Mouse (Mus musculus) lung, embryonic 14.5 days (tissue): ENCODE measurements around the gene Ccdc172. TPM values are rescaled to one million over a fixed set of nuclear protein-coding genes. Genes with fewer than 3 reads are reported as not detected.

Experiments
- ATAC-seq: fragments of 200-750 bp; cut with Nextera tagmentation; 2 replicates; pipeline ENCODE4 v1.8.0; 2017; ENCODE audit warnings: mild to moderate bottlenecking, moderate TSS enrichment, moderate library complexity; ENCODE audit not compliant: insufficient read depth
- DNase-seq: peaks from one replicate; pipeline ENCODE4 v3.0.0-alpha.2; 2015
- H3K27ac ChIP-seq: fragments of 300-500 bp; sonication (generic); 2 replicates; pipeline ENCODE4 v1.5.1; 2014; ENCODE audit warnings: low read depth, mild to moderate bottlenecking, moderate library complexity
- H3K27me3 ChIP-seq: fragments of 300-500 bp; sonication (generic); 2 replicates; pipeline ENCODE4 v1.6.1; 2014; ENCODE audit warnings: low read length, control low read depth; ENCODE audit not compliant: insufficient read depth
- H3K36me3 ChIP-seq: fragments of 300-500 bp; sonication (generic); 2 replicates; pipeline ENCODE4 v1.6.1; 2014; ENCODE audit warnings: control low read depth; ENCODE audit not compliant: insufficient read depth
- H3K4me1 ChIP-seq: fragments of 300-500 bp; sonication (generic); 2 replicates; pipeline ENCODE4 v1.6.1; 2014; ENCODE audit warnings: antibody characterized with exemption, control low read depth; ENCODE audit not compliant: insufficient read depth
- H3K4me2 ChIP-seq: fragments of 300-500 bp; sonication (generic); 2 replicates; pipeline ENCODE4 v1.6.1; 2014; ENCODE audit warnings: mild to moderate bottlenecking
- H3K4me3 ChIP-seq: fragments of 300-500 bp; sonication (generic); 2 replicates; pipeline ENCODE4 v1.5.1; 2014; ENCODE audit warnings: low read depth, low read length
- H3K9ac ChIP-seq: fragments of 300-500 bp; sonication (generic); 2 replicates; pipeline ENCODE4 v1.6.1; 2014
- H3K9me3 ChIP-seq: fragments of 300-500 bp; sonication (generic); 2 replicates; pipeline ENCODE4 v1.6.1; 2016; ENCODE audit warnings: low read depth, low read length, control low read depth
- CTCF ChIP-seq: IDR thresholded peaks from 2 replicates; pipeline ENCODE4 v1.5.1; 2016; ENCODE audit warnings: antibody characterized with exemption, low read depth
- WGBS: fragments of 180-500 bp; shearing (Covaris S2); extraction: QIAGEN DNeasy Blood & Tissue Kit; methylation state at CpG from one replicate; pipeline ENCODE4 v1.1.7; 2014; 5-methylcytosine and 5-hydroxymethylcytosine counted together
- polyA plus RNA-seq: library from polyadenylated mRNA; unstranded; fragments of >200 nt; fragmentation: Nextera tagmentation; extraction: Ambion mirVana; gene quantifications from 2 replicates; pipeline ENCODE4 v1.2.1, GENCODE M21; 2014

The Ccdc172 gene
- polyA plus RNA-seq, 1 experiment from 2014 or later, result not detected

DNA sequence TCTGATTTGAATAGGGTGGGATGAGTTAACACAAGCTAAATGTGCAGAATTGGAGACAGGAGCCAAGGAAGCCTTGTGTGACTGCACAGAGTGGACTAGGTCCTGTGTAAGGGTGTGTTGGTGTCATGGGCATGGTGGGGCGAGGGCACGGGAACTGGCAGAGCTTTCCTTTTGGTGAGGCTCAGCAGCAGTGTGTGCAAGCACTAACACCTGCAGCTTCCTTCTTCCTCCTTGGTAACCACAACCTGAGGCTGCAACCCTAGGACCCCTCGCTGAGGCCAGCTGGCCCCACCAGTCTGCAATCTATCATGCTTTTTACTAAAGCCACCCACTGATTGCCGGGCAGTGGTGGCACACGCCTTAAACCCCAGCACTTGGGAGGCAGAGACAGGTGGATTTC is 28.6 kb downstream of the Ccdc172 start:
- no peaks in the 10 kb centered on the region for H3K27me3 ChIP-seq
- no peak overlapping the region for H3K9ac ChIP-seq
- H3K4me2 ChIP-seq, result no peak overlapping the region
- DNase-seq (no peak), ATAC-seq (no peak)
- no peak for TF ChIP-seq CTCF
- no peaks in the 10 kb centered on the region for H3K4me1 ChIP-seq
- H3K36me3 ChIP-seq, result no peaks in the 10 kb centered on the region
- H3K9me3 ChIP-seq, result no peaks in the 10 kb centered on the region
- WGBS, result 80% methylated on average over 5 of the region's 5 CpGs
- H3K4me3 ChIP-seq, result no peak overlapping the region
- no peak overlapping the region for H3K27ac ChIP-seq

DNA sequence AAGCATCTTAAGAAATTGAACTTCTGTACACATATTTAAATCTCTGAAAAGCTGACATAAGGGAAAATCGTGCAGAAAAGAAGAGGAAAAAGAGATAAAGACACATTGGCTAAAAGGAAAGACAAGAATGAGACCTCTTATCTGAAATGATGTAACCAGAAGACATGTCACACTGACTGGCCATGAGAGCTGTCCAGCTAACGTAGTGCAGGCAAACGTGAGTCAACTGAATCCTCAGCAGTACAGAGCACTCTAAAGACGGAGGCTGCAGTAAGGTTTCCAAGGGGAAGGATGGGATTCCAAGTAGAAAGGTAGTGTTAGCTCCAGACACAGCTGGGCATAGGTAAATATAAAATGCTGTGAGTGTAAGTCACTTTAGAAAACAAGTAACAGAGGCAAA is 36.6 kb downstream of the Ccdc172 start:
- no peaks in the 10 kb centered on the region for H3K36me3 ChIP-seq
- 16% methylated on average over 4 of the region's 4 CpGs for WGBS
- no peaks in the 10 kb centered on the region for H3K9me3 ChIP-seq
- no peak overlapping the region for H3K27ac ChIP-seq
- no peak overlapping the region for H3K4me3 ChIP-seq
- no peak for TF ChIP-seq CTCF
- ATAC-seq (no peak), DNase-seq (no peak)
- no peaks in the 10 kb centered on the region for H3K4me1 ChIP-seq
- no peaks in the 10 kb centered on the region for H3K27me3 ChIP-seq
- H3K4me2 ChIP-seq, result no peak overlapping the region
- no peak overlapping the region for H3K9ac ChIP-seq

DNA sequence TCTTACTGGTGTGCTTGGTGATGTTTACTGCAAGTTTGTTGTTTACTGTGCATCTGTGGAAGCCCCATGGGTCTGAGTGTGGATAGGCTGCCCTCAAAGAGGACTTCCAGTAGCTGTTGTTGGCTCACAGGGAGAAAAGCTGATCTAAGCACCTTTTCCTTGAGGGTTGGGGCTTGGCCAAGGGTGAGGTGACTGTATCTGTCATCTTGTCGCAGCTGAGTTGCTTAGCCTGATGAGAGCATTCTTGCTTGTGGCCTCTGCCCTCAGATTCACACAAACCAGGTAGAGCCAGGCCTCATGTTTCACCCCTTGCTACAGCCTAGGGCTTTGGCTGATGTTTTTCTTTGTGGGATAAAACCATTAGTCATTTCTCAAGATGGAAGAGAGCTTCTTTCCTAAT is 38.7 kb downstream of the Ccdc172 start:
- DNase-seq, result no peak
- H3K27ac ChIP-seq, result no peak overlapping the region
- no peak for TF ChIP-seq CTCF
- no peaks in the 10 kb centered on the region for H3K27me3 ChIP-seq
- ATAC-seq, result no peak
- 10% methylated on average over 1 of the region's 1 CpGs for WGBS
- no peaks in the 10 kb centered on the region for H3K4me1 ChIP-seq
- H3K4me2 ChIP-seq, result no peak overlapping the region
- H3K9ac ChIP-seq, result no peak overlapping the region
- no peak overlapping the region for H3K4me3 ChIP-seq
- no peaks in the 10 kb centered on the region for H3K9me3 ChIP-seq
- H3K36me3 ChIP-seq, result no peaks in the 10 kb centered on the region

DNA sequence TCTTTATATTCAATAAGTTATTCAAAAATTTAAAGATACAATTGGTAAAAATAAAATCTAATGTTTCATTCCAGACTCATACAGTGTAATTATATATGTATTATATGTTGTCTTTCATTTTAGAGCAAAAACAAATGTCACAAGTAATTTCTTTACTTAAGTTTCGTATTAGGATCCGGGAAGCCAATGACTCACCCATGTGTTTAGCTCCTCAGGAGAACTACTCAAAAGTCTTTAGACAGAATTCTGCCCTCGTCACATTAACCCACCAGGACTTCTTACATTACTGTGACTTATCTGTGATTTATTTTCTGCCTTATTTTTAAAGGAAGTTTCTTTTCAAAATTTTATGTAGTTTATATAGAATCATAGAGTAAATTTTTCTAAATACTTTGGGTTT is 39.1 kb downstream of the Ccdc172 start:
- Histone ChIP-seq H3K9ac (no peak overlapping the region), H3K4me3 (no peak overlapping the region), H3K4me2 (no peak overlapping the region), H3K4me1 (no peaks in the 10 kb centered on the region), H3K9me3 (no peaks in the 10 kb centered on the region), H3K36me3 (no peaks in the 10 kb centered on the region), H3K27me3 (no peaks in the 10 kb centered on the region), H3K27ac (no peak overlapping the region)
- ATAC-seq (no peak), DNase-seq (no peak)
- WGBS, result 74% methylated on average over 3 of the region's 3 CpGs
- no peak for TF ChIP-seq CTCF

DNA sequence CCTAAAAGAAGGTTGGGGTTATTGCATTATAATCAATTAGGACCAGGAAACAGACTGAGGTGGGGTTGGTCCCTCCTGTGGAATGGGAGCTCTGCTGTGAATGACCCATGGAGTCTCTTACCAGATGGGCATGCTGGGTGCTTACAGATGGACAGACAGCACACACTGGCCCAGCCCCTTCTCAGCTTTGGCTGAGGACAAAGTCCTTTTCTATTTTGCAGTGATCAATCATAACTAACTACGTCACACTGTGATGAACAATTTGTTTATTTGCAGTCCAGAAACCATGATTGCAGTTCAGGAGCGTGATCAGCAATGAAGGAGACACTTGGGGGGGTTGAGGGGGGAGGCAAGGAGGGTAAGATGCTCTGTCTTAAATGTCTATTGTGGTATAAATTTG is 43.2 kb downstream of the Ccdc172 start:
- H3K9me3 ChIP-seq, result no peaks in the 10 kb centered on the region
- no peak for DNase-seq
- H3K27me3 ChIP-seq, result no peaks in the 10 kb centered on the region
- H3K36me3 ChIP-seq, result no peaks in the 10 kb centered on the region
- no peak overlapping the region for H3K4me3 ChIP-seq
- no peak for TF ChIP-seq CTCF
- no peak overlapping the region for H3K4me2 ChIP-seq
- H3K4me1 ChIP-seq, result no peaks in the 10 kb centered on the region
- no peak for ATAC-seq
- H3K27ac ChIP-seq, result no peak overlapping the region
- no peak overlapping the region for H3K9ac ChIP-seq
- 41% methylated on average over 2 of the region's 2 CpGs for WGBS

DNA sequence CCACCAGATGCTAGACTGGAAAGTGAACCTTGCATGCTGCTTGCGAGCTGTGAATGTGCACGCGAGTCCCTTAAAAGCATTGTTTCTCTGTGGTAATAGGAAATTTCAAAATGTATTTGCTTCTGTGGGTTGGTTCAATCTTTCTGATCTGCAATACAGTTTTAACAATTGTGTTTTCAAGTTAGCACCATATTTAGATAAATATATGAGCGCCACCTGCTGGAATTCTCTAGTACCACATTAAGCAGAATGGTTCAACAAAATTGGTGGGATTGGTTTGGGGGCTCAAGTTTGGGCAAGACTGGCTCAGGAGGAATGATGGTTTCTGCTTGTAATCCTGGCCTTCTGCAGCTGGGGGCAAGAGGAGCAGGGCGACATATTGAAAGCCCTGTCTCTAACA is 46.6 kb downstream of the Ccdc172 start:
- peak; percentile 67 for TF ChIP-seq CTCF
- no peak overlapping the region for H3K9ac ChIP-seq
- H3K27ac ChIP-seq, result no peak overlapping the region
- no peaks in the 10 kb centered on the region for H3K27me3 ChIP-seq
- H3K36me3 ChIP-seq, result no peaks in the 10 kb centered on the region
- no peaks in the 10 kb centered on the region for H3K4me1 ChIP-seq
- WGBS, result 45% methylated on average over 5 of the region's 5 CpGs
- DNase-seq, result peak; percentile 88
- H3K4me3 ChIP-seq, result no peak overlapping the region
- H3K9me3 ChIP-seq, result no peaks in the 10 kb centered on the region
- no peak for ATAC-seq
- no peak overlapping the region for H3K4me2 ChIP-seq

DNA sequence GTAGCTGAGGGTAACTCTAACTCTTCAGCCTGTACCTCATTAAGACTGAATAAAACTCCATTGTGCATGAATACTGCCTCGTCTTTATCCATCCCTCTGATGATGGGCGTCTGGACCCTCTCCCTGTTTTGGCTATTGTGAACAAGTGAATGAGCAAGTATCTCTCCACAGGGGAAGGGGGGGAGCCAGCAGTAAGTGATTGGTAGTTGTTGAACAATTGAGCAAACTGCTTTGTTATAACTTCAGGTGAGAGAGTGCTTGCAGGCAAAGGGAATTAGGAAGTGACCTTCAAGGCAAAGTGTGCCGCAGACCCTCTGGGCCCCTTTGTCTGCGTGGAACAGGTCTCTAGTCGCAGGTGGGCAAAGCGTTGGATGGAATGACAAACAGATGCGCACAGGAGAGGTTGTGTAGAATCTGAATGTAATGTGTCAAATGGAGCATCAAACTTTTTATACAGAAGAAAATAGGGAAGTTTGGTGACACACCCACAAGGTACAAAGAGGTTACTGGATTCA is 50.6 kb downstream of the Ccdc172 start:
- no peak overlapping the region for H3K9ac ChIP-seq
- no peak overlapping the region for H3K4me3 ChIP-seq
- H3K27ac ChIP-seq, result no peak overlapping the region
- no peaks in the 10 kb centered on the region for H3K27me3 ChIP-seq
- H3K4me1 ChIP-seq, result no peaks in the 10 kb centered on the region
- TF ChIP-seq CTCF, result no peak
- no peaks in the 10 kb centered on the region for H3K9me3 ChIP-seq
- 89% methylated on average over 7 of the region's 7 CpGs for WGBS
- no peak for DNase-seq
- H3K4me2 ChIP-seq, result no peak overlapping the region
- no peak for ATAC-seq
- H3K36me3 ChIP-seq, result no peaks in the 10 kb centered on the region

DNA sequence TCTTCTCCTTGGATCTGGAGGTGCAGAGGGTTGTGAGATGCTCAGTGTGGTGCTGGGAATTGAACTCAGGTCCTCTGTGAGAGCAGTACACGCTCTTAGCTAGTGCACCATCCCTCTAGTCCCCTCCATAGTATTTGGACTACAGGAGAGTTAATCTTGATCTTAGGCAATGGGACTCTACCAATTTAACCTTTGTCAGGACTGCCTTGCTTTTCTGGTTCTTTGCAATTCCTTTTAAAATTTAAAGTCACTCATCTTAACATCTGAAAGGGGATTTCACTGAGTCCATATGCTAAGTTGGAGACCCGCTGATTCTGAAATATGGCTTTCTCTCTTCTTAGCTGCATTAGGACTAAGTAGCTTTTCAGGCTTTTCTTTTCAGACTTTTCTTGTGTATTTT is 59.8 kb downstream of the Ccdc172 start:
- Histone ChIP-seq H3K4me2 (no peak overlapping the region), H3K27me3 (no peaks in the 10 kb centered on the region), H3K36me3 (no peaks in the 10 kb centered on the region), H3K27ac (no peak overlapping the region), H3K4me3 (no peak overlapping the region), H3K9ac (no peak overlapping the region), H3K9me3 (no peaks in the 10 kb centered on the region), H3K4me1 (no peaks in the 10 kb centered on the region)
- TF ChIP-seq CTCF, result no peak
- DNase-seq, result no peak
- no peak for ATAC-seq
- 87% methylated on average over 2 of the region's 2 CpGs for WGBS
